Mouse (Mus musculus): ENCODE results near the gene Heyl. TPM values are rescaled to one million over a fixed set of nuclear protein-coding genes. Genes with fewer than 3 reads are reported as not detected.

Gene Heyl
- total and polyA plus RNA-seq, 3 experiments: 15.8 to 16.8 (median 16.5) TPM

DNA sequence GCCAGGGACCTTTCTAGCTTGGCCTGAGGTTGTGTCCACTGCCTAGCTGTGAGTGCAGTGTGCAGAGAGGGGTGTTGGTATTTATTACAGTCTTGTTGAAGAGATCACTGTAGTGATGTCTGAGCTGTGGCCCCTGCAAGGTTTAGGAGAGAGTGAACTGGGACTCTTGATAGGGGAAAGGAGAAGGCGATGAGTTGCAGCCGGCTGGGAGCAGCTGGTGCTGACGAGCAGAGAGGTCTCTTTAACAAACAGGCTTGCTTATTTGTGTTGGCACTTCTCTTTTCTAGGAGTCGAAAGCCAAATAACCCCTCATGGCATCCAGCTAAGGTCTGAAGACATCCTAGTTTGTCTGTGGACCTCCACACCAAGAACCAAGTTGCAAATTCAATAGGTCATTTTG lies 64.9 kb downstream of the Heyl start:
- Histone ChIP-seq H3K27me3 (ENCODE audit: control insufficient read depth, insufficient read depth, low read length) (no peaks in the 10 kb centered on the region), H3K4me3 (no peak overlapping the region), H3K9ac (ENCODE audit: low read depth, low read length) (no peak overlapping the region), H3K27ac (no peak overlapping the region), H3K79me2 (replicated peaks; ENCODE audit: control insufficient read depth, insufficient read depth, low read length) (no peaks in the 10 kb centered on the region), H3K36me3 (ENCODE audit: control insufficient read depth, insufficient read depth, low read length) (peaks cover 7% of the 10 kb centered on the region), H3K4me1 (ENCODE audit: control insufficient read depth, insufficient read depth, low read length) (peaks cover 2% of the 10 kb centered on the region; the same call in 1 of the 2 replicates)
- peak in 1 of 2 experiments; percentile 39 for DNase-seq
- intact Hi-C loops (cut with DNase I): no loop called here
- TF ChIP-seq EP300 (IDR thresholded peaks at IDR 0.05; ENCODE audit: insufficient read depth, low read depth, low read length): no peak
- no peak for TF ChIP-seq CTCF (IDR thresholded peaks at IDR 0.05)
- TF ChIP-seq POLR2A (IDR thresholded peaks at IDR 0.05; ENCODE audit: insufficient read depth, low read depth, low read length): no peak
- 56% methylated on average over 4 of the region's 4 CpGs for WGBS

DNA sequence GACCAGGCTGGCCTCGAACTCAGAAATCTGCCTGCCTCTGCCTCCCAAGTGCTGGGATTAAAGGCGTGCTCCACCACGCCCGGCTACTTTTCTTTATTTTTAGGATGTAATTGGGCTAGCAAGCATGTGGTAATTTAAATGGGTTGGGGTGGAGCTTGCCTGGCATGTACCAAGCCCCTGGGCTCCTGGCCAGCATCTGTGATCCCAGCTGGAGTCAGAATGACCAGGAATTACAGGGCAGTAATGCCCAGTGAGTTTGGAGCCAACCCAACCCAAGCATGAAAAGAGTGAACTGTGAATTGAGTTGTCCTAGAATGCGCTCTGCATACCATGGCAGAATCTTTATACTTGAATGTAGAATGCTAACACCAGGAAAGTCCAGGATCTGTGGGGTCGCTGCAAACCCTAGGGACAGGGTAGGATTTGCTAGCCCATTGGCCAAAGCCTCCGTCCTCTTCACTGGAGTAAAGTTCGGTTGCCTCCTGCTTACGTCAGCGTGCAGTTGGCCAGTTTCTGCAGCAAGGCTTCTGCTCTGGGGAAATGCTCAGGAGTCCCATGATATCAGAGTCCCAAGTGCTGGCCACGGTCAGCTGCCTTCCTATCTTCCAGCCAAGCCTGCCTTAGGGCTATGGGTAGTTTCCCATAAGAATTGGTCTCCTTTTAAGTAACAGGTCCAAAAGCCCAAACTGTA lies 65.8 kb downstream of the Heyl start:
- no peak overlapping the region for H3K4me3 ChIP-seq
- H3K27me3 ChIP-seq (ENCODE audit: control insufficient read depth, insufficient read depth, low read length): no peaks in the 10 kb centered on the region
- peaks cover 5% of the 10 kb centered on the region; the same call in 1 of the 2 replicates for H3K36me3 ChIP-seq (ENCODE audit: control insufficient read depth, insufficient read depth, low read length)
- H3K27ac ChIP-seq: no peak overlapping the region; the same call in 1 of the 2 replicates
- H3K9ac ChIP-seq (ENCODE audit: low read depth, low read length): no peak overlapping the region
- H3K4me1 ChIP-seq (ENCODE audit: control insufficient read depth, insufficient read depth, low read length): peaks cover 2% of the 10 kb centered on the region; the same call in 1 of the 2 replicates
- intact Hi-C loops (cut with DNase I): no loop called here
- peak; percentile 49 to 70 for DNase-seq
- 57% methylated on average over 11 of the region's 11 CpGs for WGBS
- TF ChIP-seq EP300 (IDR thresholded peaks at IDR 0.05; ENCODE audit: insufficient read depth, low read depth, low read length): 0 out of 2 replicates have a peak, but pooled peaks have one; percentile 7
- no peak for TF ChIP-seq CTCF (IDR thresholded peaks at IDR 0.05)
- TF ChIP-seq POLR2A (IDR thresholded peaks at IDR 0.05; ENCODE audit: insufficient read depth, low read depth, low read length): no peak
- no peaks in the 10 kb centered on the region for H3K79me2 ChIP-seq (replicated peaks; ENCODE audit: control insufficient read depth, insufficient read depth, low read length)

Other genes starting within 250 kb of the Heyl start
- under 1 TPM; 0.10 to 0.18 TPM for gene Mycl, start 237.9 kb upstream of the Heyl start, total RNA-seq (2021)
- 0.20 and 0.64 TPM in 2 replicates for gene Mycl, start 237.9 kb upstream of the Heyl start, polyA plus RNA-seq (2012; rRNA removed)
- gene Trit1, start 217.0 kb upstream of the Heyl start, total RNA-seq (2021): 1 to 10 TPM; 5.4 to 5.5 TPM
- 2.4 and 2.8 TPM in 2 replicates for gene Trit1, start 217.0 kb upstream of the Heyl start, polyA plus RNA-seq (2012; rRNA removed)
- gene Bmp8b, start 128.4 kb upstream of the Heyl start, total RNA-seq (2021): not detected
- gene Bmp8b, start 128.4 kb upstream of the Heyl start, polyA plus RNA-seq (2012; rRNA removed): not detected in 2 replicates
- gene Oxct2b, start 117.3 kb upstream of the Heyl start, total RNA-seq (2021): not detected
- gene Oxct2b, start 117.3 kb upstream of the Heyl start, polyA plus RNA-seq (2012; rRNA removed): 0.10 and 0.12 TPM in 2 replicates
- 10 to 100 TPM; 23.6 to 23.8 TPM for gene Ppie, start 93.6 kb upstream of the Heyl start, total RNA-seq (2021)
- gene Ppie, start 93.6 kb upstream of the Heyl start, polyA plus RNA-seq (2012; rRNA removed): 14.4 and 18.7 TPM in 2 replicates
- gene Hpcal4, start 50.3 kb upstream of the Heyl start, total RNA-seq (2021): under 1 TPM; 0.09 to 0.10 TPM
- gene Hpcal4, start 50.3 kb upstream of the Heyl start, polyA plus RNA-seq (2012; rRNA removed): 0.35 and 0.38 TPM in 2 replicates
- 10 to 100 TPM; 50.8 to 57.6 TPM for gene Nt5c1a, start 32.1 kb upstream of the Heyl start, total RNA-seq (2021)
- gene Nt5c1a, start 32.1 kb upstream of the Heyl start, polyA plus RNA-seq (2012; rRNA removed): 19.6 and 41.6 TPM in 2 replicates
- gene Pabpc4, start 28.8 kb downstream of the Heyl start, total RNA-seq (2021): 100 to 1,000 TPM; 336 to 376 TPM
- gene Pabpc4, start 28.8 kb downstream of the Heyl start, polyA plus RNA-seq (2012; rRNA removed): 207 and 299 TPM in 2 replicates
- not detected for gene Oxct2a, start 90.1 kb downstream of the Heyl start, total RNA-seq (2021)
- gene Oxct2a, start 90.1 kb downstream of the Heyl start, polyA plus RNA-seq (2012; rRNA removed): 0.06 TPM in 1 of 2 replicates, not detected in the other
- not detected for gene Bmp8a, start 109.7 kb downstream of the Heyl start, total RNA-seq (2021)
- gene Bmp8a, start 109.7 kb downstream of the Heyl start, polyA plus RNA-seq (2012; rRNA removed): not detected in 2 replicates